Mouse (Mus musculus) megakaryocyte-erythroid progenitor cell, adult 5-6 weeks (primary cell): ENCODE results near the gene Ybx2. TPM values are rescaled to one million over a fixed set of nuclear protein-coding genes. Genes with fewer than 3 reads are reported as not detected.

ENCODE experiments used
- ATAC-seq: replicated peaks from 2 replicates; pipeline ENCODE4 v1.8.0; 2016; ENCODE audit warnings: mild to moderate bottlenecking, inconsistent platforms; ENCODE audit not compliant: severe bottlenecking, poor library complexity, low FRiP score, low TSS enrichment
- total RNA-seq, 2 experiments: library from RNA; stranded (forward) in 1 of 2; stranded (reverse) in 1 of 2; fragments of 200-1000, 215-1000 nt in 1 of 2; fragments of >200 nt in 1 of 2; fragmentation: Nextera tagmentation in 1 of 2; gene quantifications; 2 replicates each; pipeline ENCODE4 v1.2.3; 2014 to 2017

Gene Ybx2
- total RNA-seq, 2 experiments from 2014 or later = not detected

GRCm38 (mm10) chr11:69930967-69931537 is 4.5 kb upstream of the Ybx2 start:
- no peak for ATAC-seq

GRCm38 (mm10) chr11:69931769-69932168 is 3.8 kb upstream of the Ybx2 start:
- ATAC-seq = no peak

GRCm38 (mm10) chr11:69932254-69932653 is 3.3 kb upstream of the Ybx2 start:
- ATAC-seq = no peak

- no peak for ATAC-seq
These were observed 2.5 kb upstream of the Ybx2 start for GRCm38 (mm10) chr11:69933066-69933465.

- ATAC-seq = peak; percentile 74
These were observed 1.4 kb upstream of the Ybx2 start for GRCm38 (mm10) chr11:69934169-69934568.

GRCm38 (mm10) chr11:69934681-69935080 is 915 bp upstream of the Ybx2 start:
- ATAC-seq = no peak

- no peak for ATAC-seq
These were observed 560 bp downstream of the Ybx2 start for GRCm38 (mm10) chr11:69936156-69936555.

- no peak for ATAC-seq
These were observed 1.2 kb downstream of the Ybx2 start for GRCm38 (mm10) chr11:69936714-69937347.

GRCm38 (mm10) chr11:69937385-69937784 is 1.8 kb downstream of the Ybx2 start:
- ATAC-seq = no peak

- no peak for ATAC-seq
These were observed 2.2 kb downstream of the Ybx2 start for GRCm38 (mm10) chr11:69937834-69938233.

- no peak for ATAC-seq
These were observed 2.9 kb downstream of the Ybx2 start for GRCm38 (mm10) chr11:69938401-69938979.

GRCm38 (mm10) chr11:69939181-69939580 is 3.6 kb downstream of the Ybx2 start:
- ATAC-seq = no peak

- ATAC-seq = no peak
These were observed 4.1 kb downstream of the Ybx2 start for GRCm38 (mm10) chr11:69939731-69940130.

- ATAC-seq = no peak
These were observed 5.4 kb downstream of the Ybx2 start for GRCm38 (mm10) chr11:69940962-69941361.

- no peak for ATAC-seq
These were observed 9.6 kb downstream of the Ybx2 start for GRCm38 (mm10) chr11:69945216-69945615.

GRCm38 (mm10) chr11:69945997-69946891 is 10.6 kb downstream of the Ybx2 start:
- ATAC-seq = peak; percentile 43

- ATAC-seq = no peak
These were observed 11.9 kb downstream of the Ybx2 start for GRCm38 (mm10) chr11:69947337-69948065.

- ATAC-seq = peak; percentile 81
These were observed 12.6 kb downstream of the Ybx2 start, which contains the start of gene Slc2a4 for GRCm38 (mm10) chr11:69948066-69948762. TSS of gene Slc2a4 (minus strand) at chr11:69948188.

- peak; percentile 61 for ATAC-seq
These were observed 13.2 kb downstream of the Ybx2 start for GRCm38 (mm10) chr11:69948763-69949150.
